Mouse (Mus musculus): Measurements from ENCODE around the gene Gprc5b. TPM values are rescaled to one million over a fixed set of nuclear protein-coding genes. Genes with fewer than 3 reads are reported as not detected.

Gprc5b gene
- polyA plus RNA-seq, 1 experiment, result 8.1 TPM

- no peak overlapping the region for H3K27ac ChIP-seq (ENCODE audit: insufficient read depth, low read length)
- no peak overlapping the region for H3K4me3 ChIP-seq (ENCODE audit: extremely low read depth, insufficient read depth, insufficient read length)
- no peaks in the 10 kb centered on the region for H3K4me1 ChIP-seq (ENCODE audit: control insufficient read depth, insufficient read depth, insufficient read length)
- H3K36me3 ChIP-seq (ENCODE audit: control insufficient read depth, insufficient read depth, low read length), result no peaks in the 10 kb centered on the region
- TF ChIP-seq POLR2A (IDR thresholded peaks at IDR 0.05; ENCODE audit: low read depth, low read length) (no peak), CTCF (IDR thresholded peaks at IDR 0.05; ENCODE audit: extremely low read depth, insufficient read depth, insufficient read length, insufficient replicate concordance) (peak; percentile 8; the same call in 1 of the 2 replicates)
- DNase-seq (ENCODE audit: low read depth in 1 of 2, low spot score in 2 of 2), result no peak
- 22% methylated on average over 4 of the region's 4 CpGs for WGBS
- H3K27me3 ChIP-seq (ENCODE audit: control insufficient read depth, insufficient read depth, low read length), result no peaks in the 10 kb centered on the region
Observed at GRCm38 (mm10) chr7:119019537-119019936, 24.5 kb upstream of the Gprc5b start.

GRCm38 (mm10) chr7:119015736-119016135 lies 20.7 kb upstream of the Gprc5b start:
- TF ChIP-seq POLR2A (IDR thresholded peaks at IDR 0.05; ENCODE audit: low read depth, low read length) (no peak), CTCF (IDR thresholded peaks at IDR 0.05; ENCODE audit: extremely low read depth, insufficient read depth, insufficient read length, insufficient replicate concordance) (no peak)
- no peaks in the 10 kb centered on the region for H3K27me3 ChIP-seq (ENCODE audit: control insufficient read depth, insufficient read depth, low read length)
- H3K4me1 ChIP-seq (ENCODE audit: control insufficient read depth, insufficient read depth, insufficient read length), result no peaks in the 10 kb centered on the region
- H3K4me3 ChIP-seq (ENCODE audit: extremely low read depth, insufficient read depth, insufficient read length), result no peak overlapping the region
- no peak overlapping the region for H3K27ac ChIP-seq (ENCODE audit: insufficient read depth, low read length)
- H3K36me3 ChIP-seq (ENCODE audit: control insufficient read depth, insufficient read depth, low read length), result no peaks in the 10 kb centered on the region
- DNase-seq (ENCODE audit: low read depth in 1 of 2, low spot score in 2 of 2), result no peak
- WGBS, result 6% methylated on average over 3 of the region's 3 CpGs

GRCm38 (mm10) chr7:119010854-119011529 lies 16.0 kb upstream of the Gprc5b start:
- WGBS, result 18% methylated on average over 5 of the region's 5 CpGs
- peak in 1 of 2 experiments; percentile 27 for DNase-seq (ENCODE audit: low read depth in 1 of 2, low spot score in 2 of 2)
- Histone ChIP-seq H3K4me3 (ENCODE audit: extremely low read depth, insufficient read depth, insufficient read length) (no peak overlapping the region), H3K27me3 (ENCODE audit: control insufficient read depth, insufficient read depth, low read length) (no peaks in the 10 kb centered on the region), H3K36me3 (ENCODE audit: control insufficient read depth, insufficient read depth, low read length) (no peaks in the 10 kb centered on the region), H3K4me1 (ENCODE audit: control insufficient read depth, insufficient read depth, insufficient read length) (no peaks in the 10 kb centered on the region), H3K27ac (ENCODE audit: insufficient read depth, low read length) (no peak overlapping the region)
- TF ChIP-seq POLR2A (IDR thresholded peaks at IDR 0.05; ENCODE audit: low read depth, low read length) (no peak), CTCF (IDR thresholded peaks at IDR 0.05; ENCODE audit: extremely low read depth, insufficient read depth, insufficient read length, insufficient replicate concordance) (peak; percentile 41; the same call in 1 of the 2 replicates)

GRCm38 (mm10) chr7:119002501-119002900 lies 7.5 kb upstream of the Gprc5b start:
- no peak for DNase-seq (ENCODE audit: low read depth in 1 of 2, low spot score in 2 of 2)
- Histone ChIP-seq H3K36me3 (ENCODE audit: control insufficient read depth, insufficient read depth, low read length) (no peaks in the 10 kb centered on the region), H3K27me3 (ENCODE audit: control insufficient read depth, insufficient read depth, low read length) (no peaks in the 10 kb centered on the region), H3K4me3 (ENCODE audit: extremely low read depth, insufficient read depth, insufficient read length) (no peak overlapping the region), H3K4me1 (ENCODE audit: control insufficient read depth, insufficient read depth, insufficient read length) (no peaks in the 10 kb centered on the region), H3K27ac (ENCODE audit: insufficient read depth, low read length) (no peak overlapping the region)
- WGBS, result 45% methylated on average over 2 of the region's 2 CpGs
- no peak for TF ChIP-seq CTCF (IDR thresholded peaks at IDR 0.05; ENCODE audit: extremely low read depth, insufficient read depth, insufficient read length, insufficient replicate concordance)
- TF ChIP-seq POLR2A (IDR thresholded peaks at IDR 0.05; ENCODE audit: low read depth, low read length), result no peak

- WGBS, result 56% methylated on average over 2 of the region's 2 CpGs
- no peak overlapping the region for H3K27ac ChIP-seq (ENCODE audit: insufficient read depth, low read length)
- H3K36me3 ChIP-seq (ENCODE audit: control insufficient read depth, insufficient read depth, low read length), result no peaks in the 10 kb centered on the region
- DNase-seq (ENCODE audit: low read depth in 1 of 2, low spot score in 2 of 2), result no peak
- no peak for TF ChIP-seq POLR2A (IDR thresholded peaks at IDR 0.05; ENCODE audit: low read depth, low read length)
- TF ChIP-seq CTCF (IDR thresholded peaks at IDR 0.05; ENCODE audit: extremely low read depth, insufficient read depth, insufficient read length, insufficient replicate concordance), result no peak
- H3K4me1 ChIP-seq (ENCODE audit: control insufficient read depth, insufficient read depth, insufficient read length), result no peaks in the 10 kb centered on the region
- no peak overlapping the region for H3K4me3 ChIP-seq (ENCODE audit: extremely low read depth, insufficient read depth, insufficient read length)
- no peaks in the 10 kb centered on the region for H3K27me3 ChIP-seq (ENCODE audit: control insufficient read depth, insufficient read depth, low read length)
Observed at GRCm38 (mm10) chr7:119001965-119002364, 7.0 kb upstream of the Gprc5b start.

- Histone ChIP-seq H3K4me3 (ENCODE audit: extremely low read depth, insufficient read depth, insufficient read length) (no peak overlapping the region), H3K27me3 (ENCODE audit: control insufficient read depth, insufficient read depth, low read length) (peaks cover 3% of the 10 kb centered on the region; the same call in 1 of the 2 replicates), H3K36me3 (ENCODE audit: control insufficient read depth, insufficient read depth, low read length) (no peaks in the 10 kb centered on the region), H3K27ac (ENCODE audit: insufficient read depth, low read length) (no peak overlapping the region), H3K4me1 (ENCODE audit: control insufficient read depth, insufficient read depth, insufficient read length) (no peaks in the 10 kb centered on the region; the same call in 1 of the 2 replicates)
- WGBS, result 83% methylated on average over 2 of the region's 2 CpGs
- DNase-seq (ENCODE audit: low read depth in 1 of 2, low spot score in 2 of 2), result no peak
- TF ChIP-seq CTCF (IDR thresholded peaks at IDR 0.05; ENCODE audit: extremely low read depth, insufficient read depth, insufficient read length, insufficient replicate concordance), result no peak
- no peak for TF ChIP-seq POLR2A (IDR thresholded peaks at IDR 0.05; ENCODE audit: low read depth, low read length)
Observed at GRCm38 (mm10) chr7:118999857-119000256, 4.8 kb upstream of the Gprc5b start.

GRCm38 (mm10) chr7:118996137-118996837 lies 1.3 kb upstream of the Gprc5b start:
- DNase-seq (ENCODE audit: low read depth in 1 of 2, low spot score in 2 of 2), result peak; percentile 46 to 69
- WGBS, result 8% methylated on average over 13 of the region's 13 CpGs
- no peak overlapping the region for H3K4me3 ChIP-seq (ENCODE audit: extremely low read depth, insufficient read depth, insufficient read length)
- no peaks in the 10 kb centered on the region for H3K36me3 ChIP-seq (ENCODE audit: control insufficient read depth, insufficient read depth, low read length)
- H3K4me1 ChIP-seq (ENCODE audit: control insufficient read depth, insufficient read depth, insufficient read length), result peaks cover 2% of the 10 kb centered on the region
- H3K27me3 ChIP-seq (ENCODE audit: control insufficient read depth, insufficient read depth, low read length), result peaks cover 11% of the 10 kb centered on the region
- H3K27ac ChIP-seq (ENCODE audit: insufficient read depth, low read length), result no peak overlapping the region
- TF ChIP-seq CTCF (IDR thresholded peaks at IDR 0.05; ENCODE audit: extremely low read depth, insufficient read depth, insufficient read length, insufficient replicate concordance) (peak; percentile 88; the same call in 1 of the 2 replicates), POLR2A (IDR thresholded peaks at IDR 0.05; ENCODE audit: low read depth, low read length) (no peak)

All from spleen, adult 2 months (tissue).